Mouse (Mus musculus): ENCODE results near the gene Scaf4. TPM values are rescaled to one million over a fixed set of nuclear protein-coding genes. Genes with fewer than 3 reads are reported as not detected.

Gene Scaf4
- polyA plus RNA-seq, 1 experiment = 110 TPM

- TF ChIP-seq POLR2A (IDR thresholded peaks at IDR 0.05; ENCODE audit: control insufficient read depth, extremely low read depth, insufficient read depth, low read length, poor library complexity) (no peak), CTCF (IDR thresholded peaks at IDR 0.05; ENCODE audit: borderline replicate concordance, control insufficient read depth, extremely low read depth, insufficient read depth, low read length, poor library complexity) (no peak)
- Histone ChIP-seq H3K36me3 (ENCODE audit: control insufficient read depth, insufficient read depth, low read length) (no peaks in the 10 kb centered on the region), H3K27me3 (ENCODE audit: control insufficient read depth, insufficient read depth, low read length) (no peaks in the 10 kb centered on the region), H3K4me3 (ENCODE audit: control insufficient read depth, insufficient read depth, low read length) (no peak overlapping the region), H3K4me1 (replicated peaks; ENCODE audit: control insufficient read depth, insufficient read depth, low read length) (no peaks in the 10 kb centered on the region), H3K27ac (ENCODE audit: control insufficient read depth, insufficient read depth, low read length) (no peak overlapping the region)
- DNase-seq = no peak
- 18% methylated on average over 13 of the region's 13 CpGs for WGBS
Observed at GRCm38 (mm10) chr16:90187453-90187852, 96.8 kb downstream of the Scaf4 start.

GRCm38 (mm10) chr16:90185928-90186588, 98.2 kb downstream of the Scaf4 start:
- no peaks in the 10 kb centered on the region for H3K36me3 ChIP-seq (ENCODE audit: control insufficient read depth, insufficient read depth, low read length)
- no peaks in the 10 kb centered on the region for H3K4me1 ChIP-seq (replicated peaks; ENCODE audit: control insufficient read depth, insufficient read depth, low read length)
- DNase-seq = peak; percentile 76
- H3K27me3 ChIP-seq (ENCODE audit: control insufficient read depth, insufficient read depth, low read length) = no peaks in the 10 kb centered on the region
- H3K4me3 ChIP-seq (ENCODE audit: control insufficient read depth, insufficient read depth, low read length) = no peak overlapping the region
- 52% methylated on average over 8 of the region's 8 CpGs for WGBS
- no peak overlapping the region for H3K27ac ChIP-seq (ENCODE audit: control insufficient read depth, insufficient read depth, low read length)
- TF ChIP-seq POLR2A (IDR thresholded peaks at IDR 0.05; ENCODE audit: control insufficient read depth, extremely low read depth, insufficient read depth, low read length, poor library complexity) = no peak
- TF ChIP-seq CTCF (IDR thresholded peaks at IDR 0.05; ENCODE audit: borderline replicate concordance, control insufficient read depth, extremely low read depth, insufficient read depth, low read length, poor library complexity) = no peak; the same call in 1 of the 2 replicates

- no peak overlapping the region for H3K4me3 ChIP-seq (ENCODE audit: control insufficient read depth, insufficient read depth, low read length)
- no peaks in the 10 kb centered on the region for H3K4me1 ChIP-seq (replicated peaks; ENCODE audit: control insufficient read depth, insufficient read depth, low read length)
- 96% methylated on average over 6 of the region's 6 CpGs for WGBS
- H3K36me3 ChIP-seq (ENCODE audit: control insufficient read depth, insufficient read depth, low read length) = no peaks in the 10 kb centered on the region
- DNase-seq = no peak
- no peak for TF ChIP-seq CTCF (IDR thresholded peaks at IDR 0.05; ENCODE audit: borderline replicate concordance, control insufficient read depth, extremely low read depth, insufficient read depth, low read length, poor library complexity)
- no peak for TF ChIP-seq POLR2A (IDR thresholded peaks at IDR 0.05; ENCODE audit: control insufficient read depth, extremely low read depth, insufficient read depth, low read length, poor library complexity)
- H3K27ac ChIP-seq (ENCODE audit: control insufficient read depth, insufficient read depth, low read length) = no peak overlapping the region
- no peaks in the 10 kb centered on the region for H3K27me3 ChIP-seq (ENCODE audit: control insufficient read depth, insufficient read depth, low read length)
Observed at GRCm38 (mm10) chr16:90184135-90184534, 100.2 kb downstream of the Scaf4 start.

GRCm38 (mm10) chr16:90181673-90182072, 102.6 kb downstream of the Scaf4 start:
- Histone ChIP-seq H3K4me3 (ENCODE audit: control insufficient read depth, insufficient read depth, low read length) (no peak overlapping the region), H3K36me3 (ENCODE audit: control insufficient read depth, insufficient read depth, low read length) (no peaks in the 10 kb centered on the region), H3K27ac (ENCODE audit: control insufficient read depth, insufficient read depth, low read length) (no peak overlapping the region), H3K4me1 (replicated peaks; ENCODE audit: control insufficient read depth, insufficient read depth, low read length) (no peaks in the 10 kb centered on the region), H3K27me3 (ENCODE audit: control insufficient read depth, insufficient read depth, low read length) (no peaks in the 10 kb centered on the region)
- WGBS = 86% methylated on average over 8 of the region's 8 CpGs
- DNase-seq = no peak
- no peak for TF ChIP-seq CTCF (IDR thresholded peaks at IDR 0.05; ENCODE audit: borderline replicate concordance, control insufficient read depth, extremely low read depth, insufficient read depth, low read length, poor library complexity)
- no peak for TF ChIP-seq POLR2A (IDR thresholded peaks at IDR 0.05; ENCODE audit: control insufficient read depth, extremely low read depth, insufficient read depth, low read length, poor library complexity)

GRCm38 (mm10) chr16:90180975-90181374, 103.3 kb downstream of the Scaf4 start:
- 40% methylated on average over 6 of the region's 6 CpGs for WGBS
- H3K27ac ChIP-seq (ENCODE audit: control insufficient read depth, insufficient read depth, low read length) = no peak overlapping the region
- no peak overlapping the region for H3K4me3 ChIP-seq (ENCODE audit: control insufficient read depth, insufficient read depth, low read length)

GRCm38 (mm10) chr16:90179892-90180291, 104.4 kb downstream of the Scaf4 start:
- no peak for DNase-seq
- 85% methylated on average over 5 of the region's 5 CpGs for WGBS
- Histone ChIP-seq H3K4me3 (ENCODE audit: control insufficient read depth, insufficient read depth, low read length) (no peak overlapping the region), H3K27ac (ENCODE audit: control insufficient read depth, insufficient read depth, low read length) (no peak overlapping the region), H3K27me3 (ENCODE audit: control insufficient read depth, insufficient read depth, low read length) (no peaks in the 10 kb centered on the region), H3K36me3 (ENCODE audit: control insufficient read depth, insufficient read depth, low read length) (no peaks in the 10 kb centered on the region), H3K4me1 (replicated peaks; ENCODE audit: control insufficient read depth, insufficient read depth, low read length) (0 out of 2 replicates have a peak, but pooled peaks cover 2% of the 10 kb centered on the region)
- TF ChIP-seq POLR2A (IDR thresholded peaks at IDR 0.05; ENCODE audit: control insufficient read depth, extremely low read depth, insufficient read depth, low read length, poor library complexity) (no peak), CTCF (IDR thresholded peaks at IDR 0.05; ENCODE audit: borderline replicate concordance, control insufficient read depth, extremely low read depth, insufficient read depth, low read length, poor library complexity) (no peak)

More at GRCm38 (mm10) chr16:90180975-90181374, 103.3 kb downstream of the Scaf4 start:
- H3K27me3 ChIP-seq (ENCODE audit: control insufficient read depth, insufficient read depth, low read length) = no peaks in the 10 kb centered on the region
- no peak for DNase-seq
- H3K36me3 ChIP-seq (ENCODE audit: control insufficient read depth, insufficient read depth, low read length) = no peaks in the 10 kb centered on the region
- TF ChIP-seq POLR2A (IDR thresholded peaks at IDR 0.05; ENCODE audit: control insufficient read depth, extremely low read depth, insufficient read depth, low read length, poor library complexity) (no peak), CTCF (IDR thresholded peaks at IDR 0.05; ENCODE audit: borderline replicate concordance, control insufficient read depth, extremely low read depth, insufficient read depth, low read length, poor library complexity) (no peak)
- 0 out of 2 replicates have a peak, but pooled peaks cover 2% of the 10 kb centered on the region for H3K4me1 ChIP-seq (replicated peaks; ENCODE audit: control insufficient read depth, insufficient read depth, low read length)
